Mouse (Mus musculus) small intestine, adult 2 months (tissue): ENCODE results near the gene Olfr1065.
"Not testable (repeated sequence)": the region's sequence is repeated elsewhere in the genome, so short reads cannot be mapped to it uniquely, and the experiment has no call there.

ENCODE experiments used
- CTCF ChIP-seq: fragments of 200-500 bp; IDR thresholded peaks from 2 replicates; pipeline ENCODE4 v1.5.1; 2012; ENCODE audit warnings: low read depth, mild to moderate bottlenecking, control low read depth, inconsistent platforms, low read length, moderate library complexity, mixed read lengths; ENCODE audit not compliant: insufficient replicate concordance, insufficient read length; ENCODE audit errors: extremely low read depth
- POLR2A ChIP-seq: fragments of 200-500 bp; IDR thresholded peaks from 2 replicates; pipeline ENCODE4 v1.6.1; 2012; ENCODE audit warnings: low read depth, mild to moderate bottlenecking, control low read depth, inconsistent platforms, low read length, moderate library complexity

- TF ChIP-seq CTCF, POLR2A: not testable (repeated sequence)
Measured at GRCm38 (mm10) chr2:86428511-86428910, 21.9 kb downstream of the Olfr1065 start.
